Mouse (Mus musculus) kidney, embryonic 16.5 days (tissue): ENCODE results near the gene Ttll8. TPM values are rescaled to one million over a fixed set of nuclear protein-coding genes. Genes with fewer than 3 reads are reported as not detected.

Experiments used
- ATAC-seq: fragments of 200-750 bp; cut with Nextera tagmentation; 2 replicates; pipeline ENCODE4 v1.8.0; 2017; ENCODE audit warnings: moderate TSS enrichment; ENCODE audit not compliant: low FRiP score, low TSS enrichment
- H3K27ac ChIP-seq: fragments of 300-500 bp; sonication (generic); 2 replicates; pipeline ENCODE4 v1.5.1; 2014; ENCODE audit warnings: low read length
- H3K27me3 ChIP-seq: fragments of 300-500 bp; sonication (generic); 2 replicates; pipeline ENCODE4 v1.6.1; 2014; ENCODE audit warnings: low read length, control low read depth, mixed read lengths; ENCODE audit not compliant: insufficient read depth
- H3K36me3 ChIP-seq: fragments of 300-500 bp; sonication (generic); 2 replicates; pipeline ENCODE4 v1.6.1; 2014; ENCODE audit warnings: low read length, control low read depth, mixed read lengths; ENCODE audit not compliant: insufficient read depth
- H3K4me1 ChIP-seq: fragments of 300-500 bp; sonication (generic); 2 replicates; pipeline ENCODE4 v1.6.1; 2014; ENCODE audit warnings: low read length, control low read depth, mixed read lengths; ENCODE audit not compliant: insufficient read depth
- H3K4me2 ChIP-seq: fragments of 300-500 bp; sonication (generic); replicated peaks from 2 replicates; pipeline ENCODE4 v1.6.1; 2014; ENCODE audit warnings: low read depth, low read length
- H3K4me3 ChIP-seq: fragments of 300-500 bp; sonication (generic); 2 replicates; pipeline ENCODE4 v1.5.1; 2014; ENCODE audit warnings: mild to moderate bottlenecking, low read length
- H3K9ac ChIP-seq: fragments of 300-500 bp; sonication (generic); replicated peaks from 2 replicates; pipeline ENCODE4 v1.6.1; 2014; ENCODE audit warnings: low read length
- H3K9me3 ChIP-seq: fragments of 300-500 bp; sonication (generic); 2 replicates; pipeline ENCODE4 v1.6.1; 2016; ENCODE audit warnings: low read length, control low read depth
- WGBS: fragments of 180-500 bp; shearing (Covaris S2); extraction: QIAGEN DNeasy Blood & Tissue Kit; methylation state at CpG from one replicate; pipeline ENCODE4 v1.1.7; 2014; 5-methylcytosine and 5-hydroxymethylcytosine counted together
- polyA plus RNA-seq: library from polyadenylated mRNA; unstranded; fragments of >200 nt; fragmentation: Nextera tagmentation; extraction: Ambion mirVana; gene quantifications from 2 replicates; pipeline ENCODE4 v1.2.1, GENCODE M21; 2015

The Ttll8 gene
- polyA plus RNA-seq, 1 experiment from 2014 or later: not detected

DNA sequence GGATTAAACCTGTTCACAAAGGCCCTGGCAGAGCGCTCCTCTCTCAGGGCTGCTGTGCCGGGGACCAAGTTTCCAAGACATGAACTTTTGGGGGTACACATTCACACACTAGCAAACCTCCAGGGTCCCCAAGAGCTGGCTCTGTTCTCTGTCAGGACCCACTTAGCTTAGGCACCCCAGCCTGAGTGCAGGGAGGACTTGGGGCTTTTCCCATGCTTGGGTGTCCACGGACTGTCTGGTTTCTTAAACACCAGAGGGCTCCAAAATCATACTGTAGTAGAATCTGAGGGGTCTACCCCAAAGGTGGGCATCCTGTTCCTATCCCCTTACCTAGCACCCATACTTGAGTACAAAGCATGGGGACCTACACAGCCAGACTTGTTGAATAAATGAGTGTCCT lies 64.2 kb downstream of the Ttll8 start:
- H3K4me1 ChIP-seq: peaks cover 3% of the 10 kb centered on the region
- no peak overlapping the region for H3K27ac ChIP-seq
- ATAC-seq: no peak
- H3K4me2 ChIP-seq: peak overlapping the region; percentile 98
- no peaks in the 10 kb centered on the region for H3K9me3 ChIP-seq
- no peaks in the 10 kb centered on the region for H3K27me3 ChIP-seq
- H3K9ac ChIP-seq: peak overlapping the region; percentile 71; the same call in 1 of the 2 replicates
- WGBS: 82% methylated on average over 3 of the region's 3 CpGs
- H3K36me3 ChIP-seq: no peaks in the 10 kb centered on the region
- peak overlapping the region; percentile 57 for H3K4me3 ChIP-seq

DNA sequence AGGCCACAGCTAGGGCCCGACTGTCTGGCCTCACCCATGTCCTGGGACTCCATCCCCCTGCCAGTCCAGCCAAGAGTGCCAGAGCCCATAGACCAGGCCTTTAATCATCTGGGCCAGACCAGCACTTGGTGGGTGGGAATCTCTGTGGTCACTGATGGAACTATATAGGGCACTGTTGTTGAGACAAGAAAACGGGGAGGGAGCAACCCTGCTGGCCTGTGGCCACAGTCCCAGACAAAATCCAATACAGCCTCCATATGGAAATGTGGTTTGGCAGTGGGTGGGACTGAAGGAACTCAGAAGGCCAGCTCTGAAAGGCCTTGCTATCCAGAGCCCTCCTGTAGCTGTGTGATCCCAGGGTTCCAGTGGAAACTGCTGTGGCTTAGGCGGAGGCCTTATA lies 65.2 kb downstream of the Ttll8 start:
- 74% methylated on average over 3 of the region's 3 CpGs for WGBS
- Histone ChIP-seq H3K27me3 (no peaks in the 10 kb centered on the region), H3K4me3 (no peak overlapping the region), H3K4me1 (peaks cover 3% of the 10 kb centered on the region), H3K4me2 (no peak overlapping the region), H3K9me3 (no peaks in the 10 kb centered on the region), H3K9ac (no peak overlapping the region), H3K27ac (no peak overlapping the region), H3K36me3 (no peaks in the 10 kb centered on the region)
- ATAC-seq: no peak

DNA sequence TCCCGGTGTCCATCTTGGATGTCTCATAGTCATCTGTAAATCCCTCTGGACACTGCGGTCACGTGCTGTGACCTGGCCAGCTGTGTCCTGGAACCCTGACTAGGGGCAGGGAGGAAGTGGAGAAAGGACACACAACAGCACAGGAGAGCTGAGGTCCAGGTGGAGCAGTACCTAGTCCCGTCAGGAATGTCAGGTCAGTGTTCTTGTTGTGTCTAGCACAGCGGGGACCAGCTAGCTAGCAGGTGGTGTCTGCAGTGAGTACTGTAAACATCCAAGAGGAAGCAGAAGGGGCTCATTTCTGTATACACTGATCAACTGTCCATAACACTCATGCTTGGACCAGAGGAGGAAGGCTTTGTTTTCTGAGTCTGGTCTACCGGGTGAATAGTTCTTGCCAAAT lies 68.8 kb downstream of the Ttll8 start:
- 80% methylated on average over 6 of the region's 6 CpGs for WGBS
- H3K9ac ChIP-seq: no peak overlapping the region
- ATAC-seq: no peak
- no peak overlapping the region for H3K4me2 ChIP-seq
- no peak overlapping the region for H3K27ac ChIP-seq
- H3K4me1 ChIP-seq: peaks cover under 1% of the 10 kb centered on the region; the same call in 1 of the 2 replicates
- H3K36me3 ChIP-seq: no peaks in the 10 kb centered on the region
- no peak overlapping the region for H3K4me3 ChIP-seq
- no peaks in the 10 kb centered on the region for H3K9me3 ChIP-seq
- H3K27me3 ChIP-seq: no peaks in the 10 kb centered on the region

DNA sequence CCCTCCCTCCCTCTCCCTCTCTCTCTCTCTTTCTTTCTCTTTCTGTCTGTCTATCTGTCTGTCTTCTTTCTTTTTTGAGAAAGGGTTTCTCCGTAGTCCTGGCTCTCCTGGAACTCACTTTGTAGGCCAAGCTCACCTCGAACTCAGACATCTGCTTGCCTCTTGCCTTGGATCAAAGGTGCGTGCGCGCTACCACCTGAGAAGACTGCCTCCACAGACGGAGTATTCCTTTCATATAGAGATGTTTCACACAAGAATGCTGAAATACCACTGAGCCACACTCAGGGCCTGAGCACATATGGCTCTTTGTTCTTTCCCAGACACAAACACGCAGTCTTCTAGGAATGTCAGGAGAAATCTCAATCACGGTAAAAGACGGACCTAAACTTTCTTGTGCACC lies 70.9 kb downstream of the Ttll8 start:
- H3K27ac ChIP-seq: no peak overlapping the region
- no peaks in the 10 kb centered on the region for H3K36me3 ChIP-seq
- H3K9ac ChIP-seq: no peak overlapping the region
- no peak overlapping the region for H3K4me2 ChIP-seq
- ATAC-seq: no peak
- no peaks in the 10 kb centered on the region for H3K27me3 ChIP-seq
- WGBS: 88% methylated on average over 9 of the region's 9 CpGs
- no peaks in the 10 kb centered on the region; the same call in 1 of the 2 replicates for H3K9me3 ChIP-seq
- H3K4me3 ChIP-seq: no peak overlapping the region
- H3K4me1 ChIP-seq: no peaks in the 10 kb centered on the region

DNA sequence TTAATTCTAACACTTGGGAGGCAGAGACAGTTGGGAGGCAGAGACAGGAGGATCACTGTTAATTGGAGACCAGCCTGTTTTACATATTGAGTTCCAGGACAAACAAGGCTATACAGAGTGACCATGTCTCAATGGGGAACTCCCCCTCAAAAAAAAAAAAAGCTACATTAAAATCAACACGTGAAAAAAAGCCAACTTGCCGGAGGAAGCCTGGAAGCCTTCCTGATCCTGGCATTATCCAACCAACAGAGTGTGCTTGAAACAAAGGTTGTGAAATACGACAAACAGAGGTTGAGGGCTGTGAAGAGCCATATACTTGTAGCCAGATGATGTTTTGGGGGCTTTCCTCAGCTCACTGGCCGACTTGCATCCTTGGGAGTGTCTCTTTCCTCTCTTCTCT lies 71.4 kb downstream of the Ttll8 start:
- H3K36me3 ChIP-seq: no peaks in the 10 kb centered on the region
- no peak for ATAC-seq
- WGBS: 44% methylated on average over 4 of the region's 4 CpGs
- H3K9ac ChIP-seq: no peak overlapping the region
- H3K9me3 ChIP-seq: no peaks in the 10 kb centered on the region; the same call in 1 of the 2 replicates
- no peaks in the 10 kb centered on the region for H3K27me3 ChIP-seq
- H3K27ac ChIP-seq: no peak overlapping the region
- H3K4me3 ChIP-seq: no peak overlapping the region
- H3K4me2 ChIP-seq: no peak overlapping the region
- H3K4me1 ChIP-seq: no peaks in the 10 kb centered on the region

DNA sequence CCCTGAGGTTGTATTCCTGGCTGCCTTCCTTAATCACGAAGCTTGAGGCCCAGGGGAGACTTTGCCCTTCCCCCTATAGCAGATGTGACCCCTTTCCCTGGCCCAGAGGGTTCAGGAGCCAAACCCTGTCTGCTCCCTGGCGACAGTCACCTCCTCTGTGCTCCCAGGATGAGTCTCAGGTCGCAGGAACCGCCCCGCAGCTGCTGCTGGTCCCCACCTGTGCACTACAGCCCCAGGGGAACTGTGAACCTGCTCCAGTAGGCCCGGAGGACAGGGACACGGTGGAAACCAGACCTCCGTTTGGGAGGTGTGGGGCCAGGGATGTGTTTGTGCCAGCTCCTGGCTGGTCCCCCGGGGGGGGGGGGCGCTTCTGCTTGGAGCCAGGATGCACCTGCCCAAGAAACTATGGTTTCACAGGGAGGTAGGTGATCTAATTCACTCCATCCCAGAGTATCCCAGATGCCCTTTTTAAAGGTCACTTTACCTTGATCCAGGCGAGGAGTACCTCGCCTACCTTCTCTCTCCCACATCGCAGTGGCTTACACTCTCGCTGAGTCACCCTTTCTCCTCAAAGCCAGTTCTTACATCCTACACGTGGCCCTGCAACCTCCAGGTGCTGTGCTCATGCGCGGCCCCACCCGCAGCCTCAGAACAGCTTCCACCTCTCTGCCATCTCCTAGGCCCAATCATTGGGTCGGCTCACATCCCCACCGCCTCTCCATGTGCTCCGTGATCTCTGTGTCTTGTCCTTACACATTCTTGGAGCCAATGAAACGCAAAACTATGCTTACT lies 72.8 kb downstream of the Ttll8 start:
- no peak overlapping the region for H3K9ac ChIP-seq
- H3K4me3 ChIP-seq: no peak overlapping the region
- H3K4me1 ChIP-seq: no peaks in the 10 kb centered on the region; the same call in 1 of the 2 replicates
- H3K36me3 ChIP-seq: no peaks in the 10 kb centered on the region
- H3K9me3 ChIP-seq: no peaks in the 10 kb centered on the region; the same call in 1 of the 2 replicates
- no peak overlapping the region for H3K4me2 ChIP-seq
- 63% methylated on average over 20 of the region's 22 CpGs for WGBS
- no peaks in the 10 kb centered on the region for H3K27me3 ChIP-seq
- no peak overlapping the region for H3K27ac ChIP-seq
- ATAC-seq: no peak

DNA sequence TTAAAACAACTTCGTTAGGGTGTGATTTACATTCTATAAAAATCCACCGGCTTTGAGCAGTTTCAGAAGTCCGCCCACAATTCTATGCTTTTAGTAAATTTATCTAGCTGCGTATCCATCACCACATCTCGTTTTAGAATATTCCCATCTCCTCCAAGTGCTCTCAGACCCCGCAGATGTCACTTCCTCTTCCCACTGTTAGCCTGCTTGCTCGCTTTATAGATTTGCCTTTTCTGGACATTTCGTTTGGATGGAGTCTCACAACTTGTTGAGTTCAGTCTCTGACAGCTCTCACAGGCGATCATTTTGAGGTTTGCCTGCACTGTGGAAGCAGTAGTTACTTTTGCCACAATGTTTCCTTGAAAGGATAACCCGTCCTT lies 77.2 kb downstream of the Ttll8 start:
- 83% methylated on average over 10 of the region's 10 CpGs for WGBS
- no peak for ATAC-seq
- H3K4me2 ChIP-seq: no peak overlapping the region
- peaks cover 9% of the 10 kb centered on the region for H3K4me1 ChIP-seq
- no peaks in the 10 kb centered on the region for H3K36me3 ChIP-seq
- no peak overlapping the region for H3K9ac ChIP-seq
- no peaks in the 10 kb centered on the region; the same call in 1 of the 2 replicates for H3K9me3 ChIP-seq
- H3K4me3 ChIP-seq: no peak overlapping the region
- H3K27me3 ChIP-seq: no peaks in the 10 kb centered on the region
- H3K27ac ChIP-seq: no peak overlapping the region

DNA sequence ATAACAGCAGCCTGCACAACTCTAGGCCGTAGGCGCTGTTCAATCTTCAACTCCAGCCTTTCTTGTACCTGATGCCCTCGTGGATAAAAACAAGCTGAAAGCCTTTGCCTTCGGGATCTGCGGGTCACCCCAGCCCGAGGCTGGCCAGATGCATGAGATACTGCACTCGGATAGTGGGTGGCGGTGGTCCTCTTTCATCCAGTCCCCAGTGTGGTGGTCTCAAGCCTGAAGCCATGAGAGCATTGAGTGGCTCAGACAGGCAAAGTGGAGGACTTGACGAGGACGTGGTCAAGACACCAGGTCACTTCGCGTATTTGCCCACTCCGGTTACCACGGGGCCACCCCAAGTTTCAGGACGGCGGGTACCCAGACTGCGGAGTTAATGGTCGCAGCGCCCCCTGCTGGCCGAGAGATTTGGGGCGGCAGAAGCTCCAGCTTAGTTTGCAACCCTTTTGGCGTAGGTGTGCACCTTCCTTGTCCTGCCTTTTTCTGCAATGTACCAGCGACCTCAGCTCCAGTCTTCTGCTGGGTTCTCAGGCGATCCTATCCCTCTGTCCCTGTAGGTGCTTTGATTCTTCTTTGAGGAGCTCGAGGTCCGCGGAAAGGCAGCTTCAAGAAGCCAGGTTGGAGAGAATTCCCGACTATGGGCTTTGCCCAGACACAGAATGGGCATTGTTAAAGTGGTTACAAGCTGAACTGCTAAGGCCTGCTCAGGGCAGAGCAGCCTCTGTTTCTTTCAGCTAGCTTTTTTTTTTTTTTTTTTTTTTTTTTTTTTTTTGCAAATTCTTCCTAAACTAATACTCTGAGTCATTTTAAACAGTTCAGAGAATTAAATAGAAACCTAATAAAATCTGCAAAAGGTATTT lies 77.8 kb downstream of the Ttll8 start:
- Histone ChIP-seq H3K4me1 (peaks cover 9% of the 10 kb centered on the region), H3K27me3 (no peaks in the 10 kb centered on the region), H3K9me3 (no peaks in the 10 kb centered on the region; the same call in 1 of the 2 replicates), H3K27ac (no peak overlapping the region), H3K4me3 (peak overlapping the region; percentile 26; the same call in 1 of the 2 replicates), H3K4me2 (peak overlapping the region; percentile 43), H3K36me3 (no peaks in the 10 kb centered on the region), H3K9ac (peak overlapping the region; percentile 40; the same call in 1 of the 2 replicates)
- 9% methylated on average over 28 of the region's 28 CpGs for WGBS
- peak; percentile 41 for ATAC-seq

DNA sequence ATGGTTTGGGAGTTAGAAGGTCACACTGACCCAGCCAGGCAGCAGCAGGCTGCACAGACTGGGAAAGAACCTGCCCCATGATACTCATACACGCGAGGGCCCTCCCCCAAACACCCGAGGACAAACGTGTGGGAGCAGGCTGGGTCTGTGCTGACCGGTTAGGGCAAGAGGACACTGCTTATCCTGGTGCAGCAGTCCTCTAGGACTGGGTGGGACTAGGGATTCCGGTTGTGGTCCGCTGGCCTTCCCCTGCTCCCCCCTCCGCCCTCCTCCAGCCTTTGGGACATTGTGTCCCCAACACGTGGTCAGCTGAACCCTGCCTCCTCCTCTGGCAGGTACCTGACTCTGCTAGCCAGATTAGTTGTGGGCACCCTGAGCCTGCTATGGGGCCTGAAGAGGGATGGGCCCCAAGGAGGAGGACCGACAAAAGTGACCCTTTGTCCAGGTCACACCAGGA lies 78.6 kb downstream of the Ttll8 start:
- peak; percentile 88 for ATAC-seq
- WGBS: 20% methylated on average over 10 of the region's 10 CpGs
- no peak overlapping the region for H3K27ac ChIP-seq

More for the DNA sequence above, 78.6 kb downstream of the Ttll8 start:
- no peak overlapping the region for H3K4me3 ChIP-seq
- H3K4me1 ChIP-seq: peaks cover 9% of the 10 kb centered on the region
- no peaks in the 10 kb centered on the region for H3K36me3 ChIP-seq
- H3K4me2 ChIP-seq: peak overlapping the region; percentile 43; the same call in 1 of the 2 replicates
- H3K9me3 ChIP-seq: no peaks in the 10 kb centered on the region; the same call in 1 of the 2 replicates
- peak overlapping the region; percentile 40; the same call in 1 of the 2 replicates for H3K9ac ChIP-seq
- no peaks in the 10 kb centered on the region for H3K27me3 ChIP-seq
